Mouse (Mus musculus): ENCODE measurements around the gene Gm12166. TPM values are rescaled to one million over a fixed set of nuclear protein-coding genes. Genes with fewer than 3 reads are reported as not detected.

Gene Gm12166
- polyA plus RNA-seq, 1 experiment: 5.5 TPM

- Histone ChIP-seq H3K27me3 (ENCODE audit: control insufficient read depth, insufficient read depth, low read length) (no peaks in the 10 kb centered on the region), H3K4me3 (ENCODE audit: control insufficient read depth, low read depth, low read length) (no peak overlapping the region), H3K27ac (ENCODE audit: control insufficient read depth, insufficient read depth, low read depth, low read length) (no peak overlapping the region), H3K4me1 (ENCODE audit: control insufficient read depth, insufficient read depth, low read length) (peaks cover 2% of the 10 kb centered on the region), H3K36me3 (ENCODE audit: control insufficient read depth, insufficient read depth, low read length) (no peaks in the 10 kb centered on the region)
- TF ChIP-seq POLR2A (IDR thresholded peaks at IDR 0.05; ENCODE audit: control insufficient read depth, low read depth, low read length) (no peak), CTCF (IDR thresholded peaks at IDR 0.05; ENCODE audit: control insufficient read depth, insufficient read depth, insufficient replicate concordance, low read depth, low read length) (no peak)
Observed at GRCm38 (mm10) chr11:46072466-46073060, 20.4 kb upstream of the Gm12166 start.

GRCm38 (mm10) chr11:46070789-46071188, 18.7 kb upstream of the Gm12166 start:
- no peak overlapping the region for H3K4me3 ChIP-seq (ENCODE audit: control insufficient read depth, low read depth, low read length)
- no peak for TF ChIP-seq POLR2A (IDR thresholded peaks at IDR 0.05; ENCODE audit: control insufficient read depth, low read depth, low read length)
- no peak for TF ChIP-seq CTCF (IDR thresholded peaks at IDR 0.05; ENCODE audit: control insufficient read depth, insufficient read depth, insufficient replicate concordance, low read depth, low read length)
- H3K27ac ChIP-seq (ENCODE audit: control insufficient read depth, insufficient read depth, low read depth, low read length): no peak overlapping the region
- no peaks in the 10 kb centered on the region for H3K36me3 ChIP-seq (ENCODE audit: control insufficient read depth, insufficient read depth, low read length)
- H3K27me3 ChIP-seq (ENCODE audit: control insufficient read depth, insufficient read depth, low read length): no peaks in the 10 kb centered on the region
- H3K4me1 ChIP-seq (ENCODE audit: control insufficient read depth, insufficient read depth, low read length): peaks cover 2% of the 10 kb centered on the region

- Histone ChIP-seq H3K36me3 (ENCODE audit: control insufficient read depth, insufficient read depth, low read length) (no peaks in the 10 kb centered on the region), H3K27ac (ENCODE audit: control insufficient read depth, insufficient read depth, low read depth, low read length) (no peak overlapping the region), H3K27me3 (ENCODE audit: control insufficient read depth, insufficient read depth, low read length) (no peaks in the 10 kb centered on the region), H3K4me3 (ENCODE audit: control insufficient read depth, low read depth, low read length) (no peak overlapping the region), H3K4me1 (ENCODE audit: control insufficient read depth, insufficient read depth, low read length) (peaks cover 2% of the 10 kb centered on the region)
- TF ChIP-seq CTCF (IDR thresholded peaks at IDR 0.05; ENCODE audit: control insufficient read depth, insufficient read depth, insufficient replicate concordance, low read depth, low read length) (no peak), POLR2A (IDR thresholded peaks at IDR 0.05; ENCODE audit: control insufficient read depth, low read depth, low read length) (no peak)
Observed at GRCm38 (mm10) chr11:46070161-46070560, 18.0 kb upstream of the Gm12166 start.

GRCm38 (mm10) chr11:46069408-46070003, 17.4 kb upstream of the Gm12166 start:
- Histone ChIP-seq H3K27ac (ENCODE audit: control insufficient read depth, insufficient read depth, low read depth, low read length) (peak overlapping the region; percentile 19; the same call in 1 of the 2 replicates), H3K27me3 (ENCODE audit: control insufficient read depth, insufficient read depth, low read length) (no peaks in the 10 kb centered on the region), H3K4me1 (ENCODE audit: control insufficient read depth, insufficient read depth, low read length) (peaks cover 2% of the 10 kb centered on the region), H3K36me3 (ENCODE audit: control insufficient read depth, insufficient read depth, low read length) (no peaks in the 10 kb centered on the region), H3K4me3 (ENCODE audit: control insufficient read depth, low read depth, low read length) (no peak overlapping the region)
- no peak for TF ChIP-seq POLR2A (IDR thresholded peaks at IDR 0.05; ENCODE audit: control insufficient read depth, low read depth, low read length)
- no peak for TF ChIP-seq CTCF (IDR thresholded peaks at IDR 0.05; ENCODE audit: control insufficient read depth, insufficient read depth, insufficient replicate concordance, low read depth, low read length)

GRCm38 (mm10) chr11:46068756-46069407, 16.8 kb upstream of the Gm12166 start:
- TF ChIP-seq CTCF (IDR thresholded peaks at IDR 0.05; ENCODE audit: control insufficient read depth, insufficient read depth, insufficient replicate concordance, low read depth, low read length) (no peak), POLR2A (IDR thresholded peaks at IDR 0.05; ENCODE audit: control insufficient read depth, low read depth, low read length) (no peak)
- Histone ChIP-seq H3K4me1 (ENCODE audit: control insufficient read depth, insufficient read depth, low read length) (peaks cover 2% of the 10 kb centered on the region), H3K36me3 (ENCODE audit: control insufficient read depth, insufficient read depth, low read length) (no peaks in the 10 kb centered on the region), H3K27me3 (ENCODE audit: control insufficient read depth, insufficient read depth, low read length) (no peaks in the 10 kb centered on the region), H3K27ac (ENCODE audit: control insufficient read depth, insufficient read depth, low read depth, low read length) (peak overlapping the region; percentile 67; the same call in 1 of the 2 replicates), H3K4me3 (ENCODE audit: control insufficient read depth, low read depth, low read length) (no peak overlapping the region)

- no peaks in the 10 kb centered on the region for H3K36me3 ChIP-seq (ENCODE audit: control insufficient read depth, insufficient read depth, low read length)
- H3K4me3 ChIP-seq (ENCODE audit: control insufficient read depth, low read depth, low read length): no peak overlapping the region
- TF ChIP-seq CTCF (IDR thresholded peaks at IDR 0.05; ENCODE audit: control insufficient read depth, insufficient read depth, insufficient replicate concordance, low read depth, low read length) (no peak), POLR2A (IDR thresholded peaks at IDR 0.05; ENCODE audit: control insufficient read depth, low read depth, low read length) (no peak)
- H3K27me3 ChIP-seq (ENCODE audit: control insufficient read depth, insufficient read depth, low read length): no peaks in the 10 kb centered on the region
- H3K27ac ChIP-seq (ENCODE audit: control insufficient read depth, insufficient read depth, low read depth, low read length): no peak overlapping the region
- peaks cover 2% of the 10 kb centered on the region for H3K4me1 ChIP-seq (ENCODE audit: control insufficient read depth, insufficient read depth, low read length)
Observed at GRCm38 (mm10) chr11:46067371-46068060, 15.4 kb upstream of the Gm12166 start.
